Mouse (Mus musculus) limb, embryonic 10.5 days (tissue): Measurements from ENCODE around the gene Chmp4b. TPM values are rescaled to one million over a fixed set of nuclear protein-coding genes. Genes with fewer than 3 reads are reported as not detected.

Experiments used
- polyA plus RNA-seq: library from polyadenylated mRNA; unstranded; fragments of >200 nt; fragmentation: Nextera tagmentation; extraction: Ambion mirVana; gene quantifications from 2 replicates; pipeline ENCODE4 v1.2.1, GENCODE M21; 2016

The Chmp4b gene
- polyA plus RNA-seq, 1 experiment from 2014 or later = 14.6 TPM

Other genes starting within 250 kb of the Chmp4b start
- gene Snta1, start 243.6 kb upstream of the Chmp4b start, polyA plus RNA-seq = 2.8 and 3.2 TPM in 2 replicates
- 54.0 and 59.2 TPM in 2 replicates for gene Cbfa2t2, start 215.2 kb upstream of the Chmp4b start, polyA plus RNA-seq
- gene 1700003F12Rik, start 104.6 kb upstream of the Chmp4b start, polyA plus RNA-seq = 1.1 and 1.6 TPM in 2 replicates
- gene Actl10, start 99.9 kb upstream of the Chmp4b start, polyA plus RNA-seq = 0.16 and 0.28 TPM in 2 replicates
- gene Necab3, start 92.8 kb upstream of the Chmp4b start, polyA plus RNA-seq = 2.0 and 2.1 TPM in 2 replicates
- gene E2f1, start 81.8 kb upstream of the Chmp4b start, polyA plus RNA-seq = 25.4 and 27.3 TPM in 2 replicates
- gene Pxmp4, start 48.0 kb upstream of the Chmp4b start, polyA plus RNA-seq = 11.4 and 14.5 TPM in 2 replicates
- 1.1 TPM in 2 replicates for gene Zfp341, start 38.4 kb upstream of the Chmp4b start, polyA plus RNA-seq
- 0.34 and 0.64 TPM in 2 replicates for gene 4930519P11Rik, start 38.3 kb upstream of the Chmp4b start, polyA plus RNA-seq
- not detected in 2 replicates for gene Gm14214, start 118.3 kb downstream of the Chmp4b start, polyA plus RNA-seq
- 55.0 and 61.9 TPM in 2 replicates for gene Raly, start 139.4 kb downstream of the Chmp4b start, polyA plus RNA-seq
- 32.5 and 45.1 TPM in 2 replicates for gene a, start 139.7 kb downstream of the Chmp4b start, polyA plus RNA-seq
- 122 and 137 TPM in 2 replicates for gene Eif2s2, start 241.2 kb downstream of the Chmp4b start, polyA plus RNA-seq